Mouse (Mus musculus): ENCODE measurements at regions not wholly inside any gene's neighbourhood (a gene's known extent, or its start where the extent isn't known, plus 50 kb on each side); places are given as distances from the start of the nearest gene placed in this dataset.
"Not testable (repeated sequence)": the region's sequence is repeated elsewhere in the genome, so short reads cannot be mapped to it uniquely, and the experiment has no call there.

GRCm38 (mm10) chrX:166809165-166809564 is 223.6 kb upstream of the Egfl6 start:
- ATAC-seq: no peak

- ATAC-seq: no peak
Measured at GRCm38 (mm10) chrX:166808207-166808606, 222.7 kb upstream of the Egfl6 start.

- no peak for ATAC-seq
Measured at GRCm38 (mm10) chrX:166805957-166806356, 220.4 kb upstream of the Egfl6 start.

- no peak for ATAC-seq
Measured at GRCm38 (mm10) chrX:166805480-166805879, 220.0 kb upstream of the Egfl6 start.

- no peak for ATAC-seq
Measured at GRCm38 (mm10) chrX:166803246-166803645, 217.7 kb upstream of the Egfl6 start.

- no peak for ATAC-seq
Measured at GRCm38 (mm10) chrX:166801017-166801416, 215.5 kb upstream of the Egfl6 start.

GRCm38 (mm10) chrX:166795651-166796050 is 210.1 kb upstream of the Egfl6 start:
- ATAC-seq: no peak

GRCm38 (mm10) chrX:166789031-166789430 is 203.5 kb upstream of the Egfl6 start:
- no peak for ATAC-seq

- ATAC-seq: not testable (repeated sequence)
Measured at GRCm38 (mm10) chrX:166787137-166787536, 201.6 kb upstream of the Egfl6 start.

- ATAC-seq: no peak
Measured at GRCm38 (mm10) chrX:166785615-166786014, 200.1 kb upstream of the Egfl6 start.

- no peak for ATAC-seq
Measured at GRCm38 (mm10) chrX:166783377-166783776, 197.9 kb upstream of the Egfl6 start.

GRCm38 (mm10) chrX:166779334-166780092 is 194.0 kb upstream of the Egfl6 start:
- no peak for ATAC-seq

GRCm38 (mm10) chrX:166773408-166773854 is 187.9 kb upstream of the Egfl6 start:
- no peak for ATAC-seq

- no peak for ATAC-seq
Measured at GRCm38 (mm10) chrX:166766991-166767390, 181.5 kb upstream of the Egfl6 start.

GRCm38 (mm10) chrX:166765647-166766046 is 180.1 kb upstream of the Egfl6 start:
- no peak for ATAC-seq

GRCm38 (mm10) chrX:166762098-166762497 is 176.6 kb upstream of the Egfl6 start:
- ATAC-seq: no peak

GRCm38 (mm10) chrX:166757152-166757551 is 171.6 kb upstream of the Egfl6 start:
- no peak for ATAC-seq

GRCm38 (mm10) chrX:166754967-166755654 is 169.6 kb upstream of the Egfl6 start:
- ATAC-seq: no peak

- ATAC-seq: no peak
Measured at GRCm38 (mm10) chrX:166749055-166749679, 163.6 kb upstream of the Egfl6 start.

- no peak for ATAC-seq
Measured at GRCm38 (mm10) chrX:166731354-166731753, 145.8 kb upstream of the Egfl6 start.

- no peak for ATAC-seq
Measured at GRCm38 (mm10) chrX:166728622-166728928, 143.1 kb upstream of the Egfl6 start.

- ATAC-seq: no peak
Measured at GRCm38 (mm10) chrX:166727823-166728621, 142.5 kb upstream of the Egfl6 start.

Data from CD4-positive, CD25-positive, alpha-beta regulatory T cell, adult 4 months (primary cell).